Mouse (Mus musculus) forebrain, embryonic 16.5 days (tissue): ENCODE data around the gene Dpyd. TPM values are rescaled to one million over a fixed set of nuclear protein-coding genes. Genes with fewer than 3 reads are reported as not detected.
A peak's percentile ranks its signal among the peaks of the same experiment; 100 is the strongest.

ENCODE experiments used
- ATAC-seq: fragments of 200-750 bp; cut with Nextera tagmentation; 2 replicates; pipeline ENCODE4 v1.8.0; 2017; ENCODE audit warnings: mild to moderate bottlenecking, moderate library complexity
- H3K27ac ChIP-seq: fragments of 300-500 bp; sonication (generic); 2 replicates; pipeline ENCODE4 v1.5.1; 2014; ENCODE audit warnings: low read length, control low read depth
- H3K27me3 ChIP-seq: fragments of 300-500 bp; sonication (generic); replicated peaks from 2 replicates; pipeline ENCODE4 v1.6.1; 2014; ENCODE audit warnings: low read length; ENCODE audit not compliant: control insufficient read depth, insufficient read depth
- H3K36me3 ChIP-seq: fragments of 300-500 bp; sonication (generic); 2 replicates; pipeline ENCODE4 v1.6.1; 2014; ENCODE audit not compliant: control insufficient read depth, insufficient read depth
- H3K4me1 ChIP-seq: fragments of 300-500 bp; sonication (generic); replicated peaks from 2 replicates; pipeline ENCODE4 v1.6.1; 2014; ENCODE audit warnings: low read length; ENCODE audit not compliant: control insufficient read depth, insufficient read depth
- H3K4me2 ChIP-seq: fragments of 300-500 bp; sonication (generic); 2 replicates; pipeline ENCODE4 v1.6.1; 2014; ENCODE audit warnings: mild to moderate bottlenecking, low read length, control low read depth
- H3K4me3 ChIP-seq: fragments of 300-500 bp; sonication (generic); replicated peaks from 2 replicates; pipeline ENCODE4 v1.5.1; 2014; ENCODE audit warnings: mild to moderate bottlenecking, low read length, control low read depth
- H3K9ac ChIP-seq: fragments of 300-500 bp; sonication (generic); replicated peaks from 2 replicates; pipeline ENCODE4 v1.6.1; 2014; ENCODE audit warnings: low read depth, low read length, control low read depth
- H3K9me3 ChIP-seq: fragments of 300-500 bp; sonication (generic); 2 replicates; pipeline ENCODE4 v1.6.1; 2016; ENCODE audit warnings: low read length; ENCODE audit not compliant: control insufficient read depth
- WGBS: fragments of 180-500 bp; shearing (Covaris S2); extraction: QIAGEN DNeasy Blood & Tissue Kit; methylation state at CpG from one replicate; pipeline ENCODE4 v1.1.7; 2014; 5-methylcytosine and 5-hydroxymethylcytosine counted together
- polyA plus RNA-seq: library from polyadenylated mRNA; unstranded; fragments of >200 nt; fragmentation: Nextera tagmentation; extraction: Ambion mirVana; gene quantifications from 2 replicates; pipeline ENCODE4 v1.2.1, GENCODE M21; 2015

Dpyd gene
- polyA plus RNA-seq, 1 experiment from 2014 or later, result 8.1 TPM

GRCm38 (mm10) chr3:118590559-118590958 is 28.6 kb downstream of the Dpyd start:
- H3K27ac ChIP-seq, result no peak overlapping the region
- no peak overlapping the region for H3K4me3 ChIP-seq
- H3K36me3 ChIP-seq, result no peaks in the 10 kb centered on the region
- WGBS, result 89% methylated on average over 1 of the region's 1 CpGs
- no peaks in the 10 kb centered on the region for H3K27me3 ChIP-seq
- no peak for ATAC-seq
- H3K4me2 ChIP-seq, result no peak overlapping the region
- H3K9ac ChIP-seq, result no peak overlapping the region
- no peaks in the 10 kb centered on the region for H3K4me1 ChIP-seq
- no peaks in the 10 kb centered on the region for H3K9me3 ChIP-seq

GRCm38 (mm10) chr3:118594864-118595263 is 32.9 kb downstream of the Dpyd start:
- 89% methylated on average over 4 of the region's 4 CpGs for WGBS
- H3K4me3 ChIP-seq, result no peak overlapping the region
- H3K9ac ChIP-seq, result no peak overlapping the region
- H3K27ac ChIP-seq, result no peak overlapping the region
- H3K4me2 ChIP-seq, result no peak overlapping the region
- no peaks in the 10 kb centered on the region for H3K27me3 ChIP-seq
- no peaks in the 10 kb centered on the region for H3K9me3 ChIP-seq
- H3K36me3 ChIP-seq, result no peaks in the 10 kb centered on the region
- no peak for ATAC-seq
- no peaks in the 10 kb centered on the region for H3K4me1 ChIP-seq

GRCm38 (mm10) chr3:118595693-118596092 is 33.8 kb downstream of the Dpyd start:
- ATAC-seq, result no peak
- 85% methylated on average over 2 of the region's 2 CpGs for WGBS

GRCm38 (mm10) chr3:118601689-118602640 is 40.0 kb downstream of the Dpyd start:
- Histone ChIP-seq H3K9ac (no peak overlapping the region), H3K9me3 (no peaks in the 10 kb centered on the region), H3K4me2 (no peak overlapping the region), H3K27ac (no peak overlapping the region), H3K36me3 (no peaks in the 10 kb centered on the region), H3K4me3 (no peak overlapping the region), H3K4me1 (no peaks in the 10 kb centered on the region), H3K27me3 (no peaks in the 10 kb centered on the region)
- ATAC-seq, result no peak
- 93% methylated on average over 7 of the region's 7 CpGs for WGBS

More at GRCm38 (mm10) chr3:118595693-118596092, 33.8 kb downstream of the Dpyd start:
- Histone ChIP-seq H3K27me3 (no peaks in the 10 kb centered on the region), H3K4me2 (no peak overlapping the region), H3K4me3 (no peak overlapping the region), H3K36me3 (no peaks in the 10 kb centered on the region), H3K9me3 (no peaks in the 10 kb centered on the region), H3K9ac (no peak overlapping the region), H3K4me1 (no peaks in the 10 kb centered on the region), H3K27ac (no peak overlapping the region)

- Histone ChIP-seq H3K27ac (no peak overlapping the region), H3K4me3 (no peak overlapping the region), H3K36me3 (no peaks in the 10 kb centered on the region), H3K4me1 (no peaks in the 10 kb centered on the region), H3K9me3 (no peaks in the 10 kb centered on the region), H3K27me3 (no peaks in the 10 kb centered on the region), H3K4me2 (no peak overlapping the region), H3K9ac (no peak overlapping the region)
- WGBS, result 23% methylated on average over 4 of the region's 4 CpGs
- peak; percentile 75 for ATAC-seq
These were observed 46.8 kb downstream of the Dpyd start for GRCm38 (mm10) chr3:118608708-118609107.

GRCm38 (mm10) chr3:118626455-118627375 is 64.8 kb downstream of the Dpyd start:
- Histone ChIP-seq H3K36me3 (no peaks in the 10 kb centered on the region), H3K4me1 (peaks cover 4% of the 10 kb centered on the region), H3K27ac (no peak overlapping the region), H3K27me3 (no peaks in the 10 kb centered on the region), H3K4me2 (no peak overlapping the region), H3K9ac (no peak overlapping the region), H3K9me3 (no peaks in the 10 kb centered on the region), H3K4me3 (no peak overlapping the region)
- peak; percentile 97 for ATAC-seq
- WGBS, result 17% methylated on average over 9 of the region's 9 CpGs

GRCm38 (mm10) chr3:118629737-118630136 is 67.8 kb downstream of the Dpyd start:
- H3K4me1 ChIP-seq, result peaks cover 4% of the 10 kb centered on the region
- no peaks in the 10 kb centered on the region for H3K27me3 ChIP-seq
- no peak for ATAC-seq
- H3K9ac ChIP-seq, result no peak overlapping the region
- no peaks in the 10 kb centered on the region for H3K9me3 ChIP-seq
- H3K27ac ChIP-seq, result no peak overlapping the region
- H3K4me3 ChIP-seq, result no peak overlapping the region
- no peak overlapping the region for H3K4me2 ChIP-seq
- 93% methylated on average over 1 of the region's 1 CpGs for WGBS
- no peaks in the 10 kb centered on the region for H3K36me3 ChIP-seq

- ATAC-seq, result no peak
- H3K9ac ChIP-seq, result no peak overlapping the region
- no peak overlapping the region for H3K27ac ChIP-seq
- H3K4me2 ChIP-seq, result no peak overlapping the region
- H3K4me1 ChIP-seq, result peaks cover 3% of the 10 kb centered on the region; the same call in 1 of the 2 replicates
- no peaks in the 10 kb centered on the region for H3K9me3 ChIP-seq
- no peaks in the 10 kb centered on the region for H3K27me3 ChIP-seq
- H3K4me3 ChIP-seq, result no peak overlapping the region
- 68% methylated on average over 10 of the region's 10 CpGs for WGBS
- no peaks in the 10 kb centered on the region for H3K36me3 ChIP-seq
These were observed 84.2 kb downstream of the Dpyd start for GRCm38 (mm10) chr3:118646024-118646570.
